Mouse (Mus musculus) CH12.LX (cell line): ENCODE data around the gene Polk. TPM values are rescaled to one million over a fixed set of nuclear protein-coding genes. Genes with fewer than 3 reads are reported as not detected.

Experiments used
- DNase-seq: peaks from one replicate; pipeline ENCODE4 v3.0.0-alpha.2; 2013; ENCODE audit errors: extremely low read depth
- H3K27ac ChIP-seq: 2 replicates; pipeline ENCODE4 v1.5.1; 2012; ENCODE audit warnings: low read depth, mild to moderate bottlenecking, control low read depth, moderate library complexity; ENCODE audit not compliant: insufficient read depth
- H3K27me3 ChIP-seq: replicated peaks from 2 replicates; pipeline ENCODE3; 2012; ENCODE audit warnings: inconsistent platforms
- H3K36me3 ChIP-seq, 2 experiments: replicated peaks in 1 of 2; 2 replicates each; pipeline versions ENCODE3 to v1.6.1; 2012; ENCODE audit warnings: inconsistent platforms in 1 of 2, low read length in 1 of 2, mild to moderate bottlenecking in 1 of 2, mixed read lengths in 1 of 2, moderate library complexity in 1 of 2; ENCODE audit not compliant: control insufficient read depth in 1 of 2, insufficient read depth in 1 of 2
- H3K4me1 ChIP-seq, 2 experiments: 2 replicates each; pipeline ENCODE4 v1.6.1; 2012; ENCODE audit warnings: inconsistent platforms in 1 of 2, moderate library complexity in 1 of 2; ENCODE audit not compliant: insufficient read depth in 2 of 2, control insufficient read depth in 1 of 2
- H3K4me2 ChIP-seq: 2 replicates; pipeline ENCODE4 v1.6.1; 2012; ENCODE audit warnings: low read depth, mild to moderate bottlenecking, control low read depth; ENCODE audit not compliant: poor library complexity, insufficient read depth, severe bottlenecking
- H3K4me3 ChIP-seq, 3 experiments: fragments of 150-350 bp in 1 of 3; sonication (generic) in 1 of 3; replicated peaks in 1 of 3; 2 replicates each; pipeline versions ENCODE3 to v1.5.1; 2011 to 2012; ENCODE audit warnings: low read depth in 2 of 3, low read length in 2 of 3, mild to moderate bottlenecking in 2 of 3, moderate library complexity in 2 of 3, control low read depth in 1 of 3, improper control_type of control experiment in 1 of 3, inconsistent platforms in 1 of 3, mixed read lengths in 1 of 3; ENCODE audit not compliant: poor library complexity in 1 of 3
- H3K79me2 ChIP-seq: replicated peaks from 2 replicates; pipeline ENCODE4 v1.6.1; 2012; ENCODE audit warnings: mild to moderate bottlenecking, moderate library complexity; ENCODE audit not compliant: control insufficient read depth, poor library complexity, insufficient read depth, severe bottlenecking; ENCODE audit errors: extremely low read depth
- H3K9ac ChIP-seq: 2 replicates; pipeline ENCODE4 v1.6.1; 2012; ENCODE audit warnings: low read depth, mild to moderate bottlenecking, control low read depth, moderate library complexity; ENCODE audit not compliant: insufficient read depth
- H3K9me3 ChIP-seq: replicated peaks from 2 replicates; pipeline ENCODE3; 2012; ENCODE audit warnings: low read length, inconsistent platforms, mixed read lengths
- GABPA ChIP-seq: IDR thresholded peaks from 2 replicates; pipeline ENCODE4 v1.6.1; 2012; ENCODE audit warnings: low read depth, low read length, improper control_type of control experiment, inconsistent platforms; ENCODE audit not compliant: insufficient replicate concordance
- HCFC1 ChIP-seq: IDR thresholded peaks from 2 replicates; pipeline ENCODE4 v1.6.1; 2012; ENCODE audit warnings: low read depth, mild to moderate bottlenecking, inconsistent platforms, low read length, improper control_type of control experiment
- MAX ChIP-seq: IDR thresholded peaks from 2 replicates; pipeline ENCODE4 v1.6.1; 2011; ENCODE audit warnings: low read length, improper control_type of control experiment
- PAX5 ChIP-seq: IDR thresholded peaks from 2 replicates; pipeline ENCODE4 v1.6.1; 2012; ENCODE audit warnings: low read length, inconsistent platforms, mixed read lengths
- POLR2A ChIP-seq: IDR thresholded peaks from 2 replicates; pipeline ENCODE4 v1.6.1; 2011; ENCODE audit warnings: low read depth, mild to moderate bottlenecking, improper control_type of control experiment, low read length
- TBP ChIP-seq: conservative IDR thresholded peaks from 2 replicates; pipeline ENCODE4 v1.6.1; 2011; ENCODE audit warnings: low read depth, low read length, improper control_type of control experiment
- ZC3H11A ChIP-seq: IDR thresholded peaks from 2 replicates; pipeline ENCODE4 v1.6.1; 2012; ENCODE audit warnings: low read depth, mild to moderate bottlenecking, inconsistent platforms, low read length, improper control_type of control experiment
- ZKSCAN1 ChIP-seq: IDR thresholded peaks from 2 replicates; pipeline ENCODE4 v1.6.1; 2012; ENCODE audit warnings: low read depth, inconsistent platforms, low read length, improper control_type of control experiment, borderline replicate concordance
- ZNF384 ChIP-seq: IDR thresholded peaks from 2 replicates; pipeline ENCODE4 v1.6.1; 2012; ENCODE audit warnings: low read depth, low read length, improper control_type of control experiment, inconsistent platforms
- dilution Hi-C: fragments of 300-500 bp; cut with MboI; formaldehyde crosslinking; loops from 2 replicates; pipeline ENCODE4 v1.14.3; 2020; ENCODE audit warnings: low sequenced_read_pairs; ENCODE audit not compliant: extremely low pct_unique_long_range_greater_than_20kb, extremely low pct_ligation_motif_present
- in situ Hi-C: fragments of 300-500 bp; cut with MboI; formaldehyde crosslinking; loops from 3 replicates; pipeline ENCODE4 v1.14.3; 2019; ENCODE audit warnings: low sequenced_read_pairs, low pct_ligation_motif_present, low pct_unique_long_range_greater_than_20kb, mixed read lengths
- polyA plus RNA-seq: library from polyadenylated mRNA; unstranded; fragments of >175 nt; gene quantifications from 2 replicates; pipeline ENCODE4 v1.2.1, GENCODE M21; 2012; ENCODE audit warnings: low read depth; ENCODE audit not compliant: insufficient read length
- total RNA-seq, 2 experiments: library from RNA; depleted of rRNA; stranded (reverse); fragments of 300-350 nt in 1 of 2; fragments of >200 nt in 1 of 2; gene quantifications; 2 replicates each; pipeline ENCODE4 v1.2.3; 2012 to 2014

The Polk gene
- total and polyA plus RNA-seq, 3 experiments: 10.4 to 12.9 (median 10.5) TPM

DNA sequence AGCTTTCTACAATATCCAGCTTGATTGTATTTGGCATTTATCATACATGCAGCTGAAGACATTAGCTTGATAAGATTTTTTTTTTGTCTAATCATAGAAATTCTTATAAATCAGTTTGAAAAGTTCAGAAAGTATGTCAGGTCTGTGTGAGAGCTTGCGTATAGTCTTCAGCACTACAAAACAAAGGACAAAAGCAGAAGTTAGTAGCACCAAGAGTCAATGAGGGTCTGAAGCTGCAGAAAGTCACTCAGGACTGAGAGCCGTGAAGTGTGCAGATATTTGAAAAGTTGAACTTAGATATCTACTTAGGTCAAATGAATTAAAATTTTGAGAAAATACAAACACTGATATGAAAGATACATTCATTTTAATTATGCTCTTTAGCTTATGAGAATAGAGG is 36.7 kb upstream of the Polk start:
- Histone ChIP-seq H3K9me3 (no peaks in the 10 kb centered on the region), H3K79me2 (no peaks in the 10 kb centered on the region), H3K4me1 (peaks cover 0 to 6% of the 10 kb centered on the region in 2 experiments; a peak in 1 of 4 replicates), H3K27ac (no peak overlapping the region)
- in situ Hi-C loops (no loop called here), dilution Hi-C loops (no loop called here)
- TF ChIP-seq TBP: no peak
- TF ChIP-seq ZKSCAN1: no peak
- TF ChIP-seq, all 38 proteins: peak for 0
- H3K27me3 ChIP-seq: no peaks in the 10 kb centered on the region
- DNase-seq: no peak
- no peaks in the 10 kb centered on the region for H3K36me3 ChIP-seq
- no peak overlapping the region for H3K4me3 ChIP-seq
- no peak overlapping the region for H3K4me2 ChIP-seq
- no peak overlapping the region for H3K9ac ChIP-seq

DNA sequence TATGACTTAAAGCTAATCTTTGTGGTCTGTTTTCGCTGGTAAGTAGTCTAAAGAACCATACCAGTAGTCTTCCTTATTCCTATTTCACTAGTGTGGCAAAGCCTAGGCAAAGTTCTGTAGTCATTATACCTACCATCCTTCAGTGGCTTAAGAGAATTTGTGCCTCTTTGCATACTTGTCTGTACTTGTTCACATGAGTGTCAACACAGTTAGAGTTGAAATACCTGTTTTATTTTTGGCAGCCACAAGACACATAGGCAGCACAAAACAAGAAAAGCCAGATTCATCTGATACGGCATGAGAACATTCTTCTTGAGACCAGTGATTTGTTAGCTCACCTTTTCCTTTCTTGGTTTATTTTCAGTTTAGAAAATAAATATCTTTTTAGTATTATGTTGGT is 31.8 kb upstream of the Polk start:
- no peaks in the 10 kb centered on the region; a peak in 1 of 4 replicates for H3K4me1 ChIP-seq
- H3K4me2 ChIP-seq: no peak overlapping the region
- DNase-seq: no peak
- no peak overlapping the region for H3K4me3 ChIP-seq
- peaks cover 3 to 14% of the 10 kb centered on the region in 2 experiments for H3K36me3 ChIP-seq
- TF ChIP-seq MAX (no peak), ZNF384 (no peak), HCFC1 (no peak), ZC3H11A (no peak), PAX5 (no peak), GABPA (no peak), POLR2A (no peak)
- TF ChIP-seq, all 38 proteins: peak for 0
- Histone ChIP-seq H3K79me2 (no peaks in the 10 kb centered on the region), H3K27me3 (no peaks in the 10 kb centered on the region), H3K9me3 (no peaks in the 10 kb centered on the region), H3K9ac (no peak overlapping the region), H3K27ac (no peak overlapping the region)
- dilution Hi-C loops (no loop called here), in situ Hi-C loops (no loop called here)

DNA sequence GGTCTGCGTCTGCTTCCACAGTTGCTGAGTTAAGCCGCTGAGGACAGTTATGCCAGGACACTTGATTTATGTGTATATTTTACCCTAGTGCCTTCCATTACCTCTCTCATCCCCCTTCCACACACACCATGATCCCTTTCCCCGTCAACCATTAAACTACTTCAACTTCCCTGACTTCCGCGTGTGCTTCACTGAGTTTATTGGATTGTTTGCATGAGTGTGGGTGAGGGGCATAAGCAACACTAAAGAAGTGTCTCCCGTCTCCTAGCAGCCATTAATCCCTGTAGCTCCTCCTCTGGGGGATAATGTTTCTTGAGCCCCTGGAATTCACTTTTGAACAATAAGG is 28.6 kb upstream of the Polk start:
- Histone ChIP-seq H3K9me3 (no peaks in the 10 kb centered on the region), H3K27ac (no peak overlapping the region), H3K4me3 (no peak overlapping the region), H3K9ac (no peak overlapping the region), H3K36me3 (peaks cover 3 to 24% of the 10 kb centered on the region in 2 experiments), H3K79me2 (no peaks in the 10 kb centered on the region)
- DNase-seq: no peak
- in situ Hi-C loops: no loop called here
- TF ChIP-seq TBP: no peak
- TF ChIP-seq, all 38 proteins: peak for 0
- dilution Hi-C loops: no loop called here
- no peaks in the 10 kb centered on the region for H3K27me3 ChIP-seq
- H3K4me1 ChIP-seq: no peaks in the 10 kb centered on the region; a peak in 1 of 4 replicates
- no peak overlapping the region for H3K4me2 ChIP-seq
